Mouse (Mus musculus): Measurements from ENCODE around the gene Chd1.
"Not testable (repeated sequence)": the region's sequence is repeated elsewhere in the genome, so short reads cannot be mapped to it uniquely, and the experiment has no call there.

Gene Chd1

DNA sequence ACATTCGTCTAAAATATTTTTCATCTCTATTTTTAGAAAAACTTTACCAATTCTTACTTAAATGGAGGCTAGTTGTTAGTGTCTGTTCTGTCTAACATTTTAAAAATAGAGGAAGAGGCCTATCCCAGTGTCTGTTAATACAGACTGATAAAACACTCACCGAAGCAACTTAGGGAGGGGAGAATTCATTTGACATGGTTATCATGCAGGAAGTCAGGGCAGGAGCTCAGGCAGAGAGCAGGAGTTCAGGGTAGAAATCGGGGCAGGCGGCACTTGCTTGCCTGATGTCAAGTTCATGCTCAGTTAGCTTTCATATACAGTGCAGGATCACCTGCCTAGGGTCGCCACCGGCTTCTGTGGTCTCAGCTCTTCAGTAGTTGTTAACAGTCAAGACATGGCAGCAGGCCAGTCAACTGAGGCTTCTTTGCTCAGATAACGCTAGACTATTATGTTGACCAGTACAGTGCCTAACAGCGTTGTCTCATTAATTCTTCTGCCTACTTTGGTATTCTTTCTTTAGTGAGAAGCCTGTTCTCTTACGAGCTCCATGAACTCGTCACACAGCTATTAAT is 32.7 kb downstream of the Chd1 start:
- no peak for DNase-seq (ENCODE audit: low read depth, low spot score)

DNA sequence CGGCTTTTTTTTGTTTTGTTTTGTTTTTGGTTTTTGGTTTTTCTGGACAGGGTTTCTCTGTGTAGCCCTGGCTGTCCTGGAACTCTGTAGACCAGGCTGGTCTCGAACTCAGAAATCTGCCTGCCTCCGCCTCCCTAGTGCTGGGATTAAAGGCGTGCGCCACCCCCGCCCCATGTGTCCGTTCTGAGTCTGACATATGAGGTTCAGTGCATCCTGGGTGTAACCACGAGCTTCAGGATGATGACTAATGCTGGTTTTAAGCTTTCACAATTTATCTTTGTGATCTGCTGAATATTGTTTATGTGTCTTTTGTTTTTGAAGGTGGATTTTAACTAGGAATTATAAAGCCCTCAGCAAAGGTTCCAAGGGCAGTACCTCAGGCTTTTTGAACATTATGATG is 37.1 kb downstream of the Chd1 start:
- DNase-seq (ENCODE audit: low read depth, low spot score), result no peak

DNA sequence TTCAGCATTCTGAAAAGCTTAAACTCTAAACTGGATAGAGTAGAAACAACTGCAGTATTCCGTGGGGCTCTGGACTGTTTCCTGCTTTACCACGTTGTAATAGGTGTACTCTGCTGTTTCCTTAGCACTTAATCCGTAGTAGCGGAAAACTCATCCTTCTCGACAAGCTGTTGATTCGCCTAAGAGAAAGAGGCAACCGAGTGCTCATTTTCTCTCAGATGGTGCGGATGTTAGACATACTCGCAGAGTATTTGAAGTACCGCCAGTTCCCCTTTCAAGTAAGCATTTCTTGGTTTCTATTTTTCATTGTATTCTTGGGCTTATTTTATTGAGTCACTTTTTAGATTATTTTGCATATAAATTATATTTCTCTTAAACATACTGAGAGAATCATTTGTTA is 38.2 kb downstream of the Chd1 start:
- DNase-seq (ENCODE audit: low read depth, low spot score), result no peak

DNA sequence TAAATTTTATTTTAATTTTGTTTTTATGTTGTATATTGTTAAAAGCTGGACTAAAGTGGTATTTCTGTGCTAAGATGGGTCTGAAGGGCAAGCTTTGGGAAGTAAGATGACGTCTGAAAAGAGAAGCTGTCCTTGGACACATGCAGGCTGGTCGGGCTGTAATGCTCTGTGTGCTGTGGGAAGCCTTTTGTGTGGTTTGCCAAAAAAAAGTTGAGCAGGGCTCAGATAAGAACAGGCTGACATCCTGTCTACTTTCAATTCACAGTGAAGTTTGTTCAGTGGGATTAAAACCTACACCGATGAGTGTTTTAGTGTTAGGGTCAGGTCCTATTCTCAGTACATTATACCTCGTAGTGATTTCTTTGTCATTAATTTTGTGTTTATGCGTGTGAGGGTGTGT is 38.6 kb downstream of the Chd1 start:
- no peak for DNase-seq (ENCODE audit: low read depth, low spot score)

DNA sequence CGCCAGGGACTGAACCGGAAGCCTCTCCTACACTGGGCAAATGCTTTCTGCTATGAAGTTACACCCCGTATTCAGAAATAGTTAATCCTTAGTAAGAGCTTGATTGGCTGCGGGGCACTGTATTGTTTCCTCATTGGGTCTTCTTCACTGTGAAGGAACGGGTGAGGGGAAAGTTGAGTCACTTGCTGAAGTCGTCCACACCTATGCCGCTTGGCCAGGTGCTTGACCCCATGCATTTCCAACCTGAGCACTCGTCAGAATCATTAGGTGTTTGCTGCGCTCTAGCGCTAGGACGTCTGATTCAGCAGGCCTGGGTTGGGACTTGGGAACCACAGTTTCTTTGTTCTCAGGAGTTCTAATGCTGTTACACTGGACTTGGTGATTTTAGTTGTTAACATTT is 41.9 kb downstream of the Chd1 start:
- DNase-seq (ENCODE audit: low read depth, low spot score), result no peak

DNA sequence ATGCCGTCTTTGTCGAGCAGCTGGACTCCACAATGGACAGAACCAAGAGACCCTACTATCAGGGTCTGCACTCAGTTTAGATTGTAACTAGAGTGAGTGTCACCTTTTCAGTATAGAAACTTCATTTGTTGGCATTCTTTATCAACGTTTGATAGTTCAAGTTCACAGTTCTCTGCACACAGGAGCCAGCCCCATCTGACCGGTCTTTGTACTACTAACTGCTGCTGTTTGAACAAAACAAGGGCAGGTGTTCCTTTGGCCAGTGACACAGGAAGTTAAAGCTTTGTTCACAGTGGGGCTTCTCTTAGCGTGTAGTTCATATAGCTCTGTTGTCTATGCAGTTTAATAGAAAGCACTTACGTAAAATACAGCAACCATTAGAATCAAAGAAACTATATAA is 43.3 kb downstream of the Chd1 start:
- DNase-seq (ENCODE audit: low read depth, low spot score), result no peak

DNA sequence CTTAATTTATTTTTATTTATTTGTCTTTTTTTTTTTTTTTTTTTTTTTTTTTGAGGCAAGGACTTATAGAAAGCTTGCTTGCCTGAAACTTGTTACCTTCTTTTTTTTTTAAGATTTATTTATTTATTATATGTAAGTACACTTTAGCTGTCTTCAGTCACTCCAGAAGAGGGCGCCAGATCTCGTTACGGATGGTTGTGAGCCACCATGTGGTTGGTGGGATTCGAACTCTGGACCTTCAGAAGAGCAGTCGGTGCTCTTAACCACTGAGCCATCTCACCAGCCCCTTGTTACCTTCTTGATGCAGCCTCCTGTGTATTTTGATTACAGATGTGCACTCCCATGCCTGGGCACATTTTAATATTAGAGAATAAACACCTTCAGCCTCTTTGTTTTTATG is 46.5 kb downstream of the Chd1 start:
- DNase-seq (ENCODE audit: low read depth, low spot score), result not testable (repeated sequence)

DNA sequence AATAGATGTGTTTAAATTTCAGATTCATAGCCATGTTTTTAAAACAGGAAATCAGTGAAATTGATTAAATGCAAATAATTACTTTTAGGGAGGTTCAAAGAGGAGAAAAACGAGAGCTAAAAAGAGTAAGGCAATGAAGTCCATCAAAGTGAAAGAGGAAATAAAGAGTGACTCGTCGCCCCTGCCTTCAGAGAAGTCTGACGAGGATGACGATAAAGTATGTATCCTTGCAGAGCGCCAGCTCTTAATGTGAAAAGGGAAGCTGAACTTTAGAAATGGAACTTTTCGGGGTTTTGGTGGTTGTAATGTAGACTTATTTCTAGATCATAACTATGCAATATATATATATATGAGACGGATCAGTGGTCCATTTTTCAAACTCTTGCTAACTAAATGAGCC is 56.4 kb downstream of the Chd1 start:
- no peak for DNase-seq (ENCODE audit: low read depth, low spot score)

DNA sequence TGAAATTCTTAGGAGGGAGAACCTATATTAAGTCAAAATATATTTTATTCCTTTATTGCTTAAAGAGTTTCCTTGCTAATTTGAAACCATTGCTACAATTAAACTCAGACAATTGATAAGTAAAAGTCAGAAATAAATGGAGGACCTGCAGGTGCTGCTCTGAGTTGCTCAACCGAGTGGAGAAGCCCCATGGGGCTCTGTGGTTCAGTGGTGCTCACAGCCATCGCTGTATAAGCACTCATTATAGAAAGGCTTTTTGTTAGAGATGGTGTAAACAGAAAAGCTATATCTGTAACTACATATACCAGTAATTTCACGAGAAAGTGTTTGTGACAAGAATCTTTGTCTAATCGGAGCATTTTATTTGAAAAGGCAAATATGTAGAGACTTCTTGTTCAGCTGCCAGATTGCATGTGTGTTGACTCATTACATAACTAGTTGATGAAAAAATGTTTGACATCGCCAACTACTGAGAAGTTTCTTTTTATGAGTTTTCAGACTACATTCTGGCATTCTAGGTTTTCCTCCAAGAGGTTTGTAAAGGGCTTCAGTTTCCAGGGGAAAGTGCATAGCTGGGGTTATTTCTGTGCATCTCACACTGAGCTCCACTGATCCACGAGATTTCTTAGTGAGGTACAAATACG is 64.4 kb downstream of the Chd1 start:
- DNase-seq (ENCODE audit: low read depth, low spot score), result no peak

DNA sequence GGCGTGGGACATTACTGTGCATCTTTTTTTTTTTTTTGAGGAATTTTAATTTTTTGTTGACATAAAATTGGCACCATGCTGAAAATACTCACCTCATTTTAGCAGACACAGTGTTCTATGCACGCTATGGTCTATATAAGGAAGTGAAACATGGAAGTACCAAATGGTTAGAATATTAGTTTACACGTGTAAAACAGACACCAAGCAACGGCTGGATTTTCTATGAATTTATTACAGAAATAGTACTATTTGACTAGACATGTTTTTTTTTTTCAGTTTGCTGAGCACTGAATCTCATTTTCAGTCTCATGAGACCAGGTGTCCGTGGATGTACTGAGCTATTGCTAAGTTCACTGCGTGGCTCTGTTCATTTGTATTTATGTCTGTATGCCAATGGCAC is 69.2 kb downstream of the Chd1 start:
- DNase-seq (ENCODE audit: low read depth, low spot score), result no peak

DNA sequence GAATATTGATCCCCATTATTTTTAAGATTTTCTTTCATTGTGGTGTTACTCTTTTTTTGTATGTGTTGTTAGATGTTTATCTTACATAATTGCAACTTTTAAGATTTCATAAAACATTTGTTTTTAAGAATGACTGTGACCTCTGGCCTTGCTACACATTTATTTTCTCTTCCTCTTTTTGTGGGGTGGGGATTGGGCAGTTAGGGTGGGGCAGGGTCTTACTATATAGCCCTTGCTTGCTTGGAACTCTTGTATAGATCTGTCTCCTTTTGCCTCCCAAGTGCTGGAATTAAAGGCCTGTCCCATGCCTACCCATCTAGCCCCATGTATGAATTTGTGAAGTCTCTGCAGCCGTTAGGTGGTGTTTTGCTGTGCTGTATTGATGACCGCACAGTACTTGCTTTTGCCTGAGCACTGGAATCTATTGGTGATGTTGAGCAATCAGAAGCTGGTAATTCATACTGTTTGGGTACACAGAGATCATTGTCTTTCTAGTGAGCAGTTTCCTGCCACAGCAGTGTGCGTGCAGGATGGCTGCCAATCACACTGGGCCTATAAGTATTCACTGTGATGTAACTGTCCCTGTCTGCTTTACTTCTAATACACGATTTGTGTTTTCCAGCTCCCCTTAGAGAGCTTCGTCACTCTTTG is 69.9 kb downstream of the Chd1 start:
- no peak for DNase-seq (ENCODE audit: low read depth, low spot score)

DNA sequence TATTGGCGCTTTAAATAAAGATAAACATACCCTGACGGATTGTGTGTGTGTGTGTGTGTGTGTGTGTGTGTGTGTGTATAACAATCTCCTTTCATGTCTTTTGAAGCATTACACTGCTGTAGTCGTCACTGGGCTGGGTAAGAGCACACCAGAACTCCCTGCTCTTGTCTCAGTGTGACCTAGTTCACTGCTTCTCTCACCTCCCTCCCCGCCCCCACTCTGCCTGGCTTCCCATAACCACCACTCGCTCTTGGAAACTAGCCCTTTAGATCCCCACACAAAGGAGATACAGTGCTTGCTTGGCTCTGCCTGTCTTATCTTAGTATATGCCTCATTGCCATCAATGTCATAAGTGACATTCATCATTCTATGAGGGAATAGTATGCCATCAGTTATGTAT is 71.6 kb downstream of the Chd1 start:
- DNase-seq (ENCODE audit: low read depth, low spot score), result no peak

DNA sequence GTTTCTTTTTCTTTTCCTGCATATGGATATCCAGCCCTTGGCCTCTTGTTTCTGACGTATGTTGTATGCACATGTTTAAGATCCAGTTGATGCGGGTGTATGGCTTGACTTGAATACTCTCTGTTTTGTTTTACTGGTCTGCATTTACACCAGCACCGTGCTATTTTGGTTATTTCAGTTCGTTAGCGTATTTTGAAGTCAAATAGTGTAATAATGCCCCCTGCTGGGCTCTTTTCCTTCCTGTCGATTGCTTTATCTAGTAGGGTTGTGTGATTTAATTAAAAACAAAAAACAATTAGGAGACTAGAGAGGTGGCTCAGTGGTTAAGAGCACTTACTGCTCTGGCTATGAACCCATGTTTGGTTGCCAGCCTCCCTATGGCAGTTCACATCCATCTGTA is 73.2 kb downstream of the Chd1 start:
- DNase-seq (ENCODE audit: low read depth, low spot score), result no peak

DNA sequence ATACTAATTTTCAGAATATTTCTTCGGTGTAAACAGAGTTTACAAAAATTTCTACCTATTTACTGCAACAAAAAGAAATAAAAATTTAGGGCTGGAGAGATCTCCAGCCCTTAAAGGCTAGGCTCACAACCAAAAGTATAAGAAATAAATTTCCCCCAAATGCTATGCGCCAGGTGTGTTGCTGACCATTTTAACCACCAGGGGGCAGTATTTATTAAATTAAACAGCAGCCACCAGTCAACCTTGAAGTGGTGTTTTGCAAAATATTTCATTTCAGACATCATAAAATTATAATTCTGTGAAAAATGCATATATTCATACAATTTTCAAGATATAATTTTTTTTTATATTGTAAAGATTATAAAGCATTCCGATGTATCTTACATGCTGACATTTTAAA is 82.3 kb downstream of the Chd1 start:
- no peak for DNase-seq (ENCODE audit: low read depth, low spot score)

DNA sequence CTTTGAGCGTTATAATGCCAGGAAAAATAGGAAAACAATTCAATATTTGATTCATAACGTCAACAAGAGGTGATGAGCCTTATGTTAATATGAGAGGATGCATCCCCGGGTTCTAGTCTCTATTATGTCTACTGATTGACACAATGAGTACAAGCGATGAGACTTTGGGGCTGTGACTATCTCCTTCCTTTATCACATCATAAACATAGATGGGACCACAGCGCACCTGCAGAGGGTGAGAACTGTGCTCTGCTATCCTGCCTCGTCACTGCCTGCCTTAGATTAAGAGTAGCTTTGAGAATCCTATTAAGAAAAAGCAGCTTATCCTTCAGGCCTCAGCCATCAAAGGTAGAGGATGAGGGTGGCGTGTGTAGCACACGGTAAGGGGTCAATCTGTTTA is 85.9 kb downstream of the Chd1 start:
- no peak for DNase-seq (ENCODE audit: low read depth, low spot score)

DNA sequence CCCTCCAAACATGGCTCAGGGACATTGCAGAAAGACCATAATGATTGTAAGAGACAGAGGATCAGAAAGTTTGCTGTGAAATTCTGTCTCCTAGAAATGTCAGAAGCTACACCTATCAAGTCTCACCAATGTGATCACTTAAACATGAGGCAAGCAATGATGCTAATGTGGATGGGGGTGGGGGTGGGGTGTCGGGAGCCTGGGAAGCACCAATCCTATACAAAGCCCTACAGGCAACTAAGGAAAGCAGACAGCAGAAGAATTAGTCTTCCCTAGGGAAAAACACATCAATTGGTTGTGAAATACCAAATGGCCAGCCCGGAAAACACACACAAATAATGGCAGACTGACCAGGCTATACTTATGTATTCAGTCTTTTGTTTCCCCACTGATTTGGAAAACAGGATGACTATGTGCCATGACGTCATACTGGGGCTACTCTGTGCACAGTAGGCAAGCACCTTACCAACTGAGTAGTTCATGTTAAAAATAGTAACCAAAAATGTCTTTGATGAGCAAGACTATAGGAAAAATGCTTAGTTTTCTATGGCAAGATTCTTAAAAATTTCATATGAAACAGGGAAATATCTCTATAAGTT is 94.5 kb downstream of the Chd1 start:
- no peak for DNase-seq (ENCODE audit: low read depth, low spot score)

DNA sequence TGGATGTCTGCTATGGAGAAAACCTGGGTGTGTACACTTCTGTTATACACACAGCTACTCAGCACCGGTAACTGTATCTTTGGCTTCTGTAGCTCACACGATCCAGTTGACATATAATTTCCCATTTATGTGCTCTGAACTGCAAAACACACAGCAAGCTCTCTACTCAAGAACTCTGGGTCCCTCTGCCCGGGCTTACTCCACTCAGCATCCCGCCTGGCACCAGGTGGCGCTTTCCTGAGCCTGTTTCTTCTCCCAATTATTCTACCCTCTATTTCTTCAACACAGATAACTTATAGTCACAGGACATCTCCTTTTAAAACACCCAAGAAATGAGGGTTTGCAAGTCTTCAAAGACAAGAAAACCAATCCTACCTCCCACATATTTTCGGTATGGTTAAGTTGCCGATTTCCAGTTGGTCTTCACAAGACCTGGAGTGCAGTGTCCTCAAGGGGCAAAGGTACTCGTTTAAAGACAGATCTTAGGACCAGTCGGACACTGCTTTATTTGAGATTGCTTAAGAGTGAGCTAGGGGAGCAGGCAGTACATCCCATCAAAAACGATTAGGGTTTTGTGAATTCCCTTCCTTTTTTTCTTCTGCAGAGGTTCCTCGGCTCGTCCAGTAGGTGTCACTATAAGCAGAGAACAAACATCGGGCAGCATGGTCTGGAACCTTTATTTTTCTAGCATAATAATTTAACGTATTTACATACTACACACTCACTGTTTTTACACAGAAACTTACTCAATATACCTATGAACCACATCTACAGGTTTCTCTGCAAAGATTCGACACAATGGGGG is 99.4 kb downstream of the Chd1 start:
- DNase-seq (ENCODE audit: low read depth, low spot score), result no peak

DNA sequence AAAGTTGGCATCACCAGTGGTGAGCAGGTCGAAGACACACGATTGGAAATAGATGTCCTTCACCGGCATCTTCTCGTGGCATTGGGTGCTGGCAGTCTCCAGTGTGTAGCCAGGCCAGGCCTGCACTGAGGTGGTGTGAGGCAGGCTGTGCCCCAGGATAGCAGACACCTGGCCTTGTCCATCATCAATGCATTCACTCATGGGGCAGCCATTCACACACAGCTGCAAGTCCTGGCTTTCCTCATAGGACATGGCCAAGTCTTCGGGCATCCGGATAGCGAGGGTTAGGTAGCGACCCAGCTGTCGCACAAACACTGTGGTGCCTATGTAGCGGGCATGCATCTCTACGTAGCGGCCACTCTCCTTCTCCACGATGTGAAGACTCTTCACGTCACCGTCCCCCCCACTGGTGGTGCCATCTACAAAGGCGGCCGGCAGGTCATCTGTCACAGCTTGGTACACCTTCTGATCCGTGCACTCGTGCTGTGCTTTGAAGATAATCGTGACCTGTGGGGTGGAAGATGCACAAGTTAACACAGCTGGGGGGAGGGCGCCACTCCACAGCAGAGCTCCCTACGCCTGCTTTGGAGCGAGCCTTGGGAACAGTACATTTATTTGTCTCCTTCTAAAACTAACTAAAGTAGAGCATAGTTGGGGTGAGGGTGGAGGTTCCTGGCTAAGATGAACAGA is 102.7 kb downstream of the Chd1 start:
- no peak for DNase-seq (ENCODE audit: low read depth, low spot score)

DNA sequence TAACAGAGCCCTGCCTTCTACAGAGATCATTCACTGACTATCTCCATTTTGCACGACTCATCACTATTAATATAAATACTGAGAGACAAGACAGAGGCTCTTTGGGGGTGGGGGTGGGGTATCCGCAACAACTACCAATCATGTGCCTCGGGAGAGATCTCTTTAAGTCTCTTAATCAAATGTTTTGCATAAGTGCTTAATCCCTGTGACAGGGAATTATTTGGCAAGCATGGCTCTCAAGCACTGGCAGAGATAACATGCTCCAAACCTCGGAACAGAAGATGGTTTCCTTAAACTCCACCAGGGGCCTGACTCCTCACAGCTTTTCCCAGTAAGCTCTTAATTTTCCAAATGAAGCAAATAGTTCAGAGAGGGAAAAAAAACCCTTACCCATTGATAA is 103.2 kb downstream of the Chd1 start:
- DNase-seq (ENCODE audit: low read depth, low spot score), result no peak

DNA sequence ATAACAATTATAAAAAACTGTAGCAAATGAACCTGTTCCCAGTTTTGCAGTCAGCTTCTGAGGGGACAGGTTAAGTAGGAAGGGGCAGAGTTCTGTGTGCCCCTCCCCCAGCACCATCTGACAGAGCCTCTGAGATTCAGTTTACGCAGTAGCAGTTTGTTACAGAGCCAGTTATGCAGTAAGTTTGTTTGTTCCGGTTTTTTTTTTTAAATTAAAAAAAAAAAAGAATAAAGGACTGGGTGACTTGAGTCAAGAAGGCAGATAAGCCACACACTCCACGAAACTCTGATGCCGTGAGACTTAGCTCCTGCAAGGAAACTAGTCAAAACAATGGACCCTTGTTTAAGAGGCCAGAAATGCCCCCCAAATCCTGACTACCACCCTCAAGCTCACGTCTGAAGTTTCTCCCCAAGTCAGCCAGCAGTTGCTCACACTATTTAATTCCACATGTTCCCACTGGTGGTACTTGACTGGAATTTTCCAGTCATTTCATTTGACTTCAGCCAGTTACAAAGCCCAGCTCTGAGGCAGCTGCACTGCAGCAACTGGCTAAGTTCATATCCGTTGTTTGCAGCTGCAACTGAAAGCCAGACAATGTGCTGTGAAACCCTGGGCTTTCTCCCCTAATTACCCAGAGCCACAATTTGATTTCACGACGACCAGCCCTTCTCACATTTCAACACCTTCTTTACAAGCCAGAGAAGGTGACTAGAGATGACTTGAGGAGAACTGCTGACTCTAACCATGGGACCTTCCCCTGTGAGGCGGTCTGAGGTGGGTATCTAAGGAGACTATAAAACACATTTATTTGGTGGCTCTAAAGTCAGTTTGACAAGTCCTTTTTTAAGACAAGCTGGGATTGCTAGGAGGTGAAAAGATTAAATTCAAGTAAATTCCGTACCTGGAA is 104.0 kb downstream of the Chd1 start:
- DNase-seq (ENCODE audit: low read depth, low spot score), result no peak

DNA sequence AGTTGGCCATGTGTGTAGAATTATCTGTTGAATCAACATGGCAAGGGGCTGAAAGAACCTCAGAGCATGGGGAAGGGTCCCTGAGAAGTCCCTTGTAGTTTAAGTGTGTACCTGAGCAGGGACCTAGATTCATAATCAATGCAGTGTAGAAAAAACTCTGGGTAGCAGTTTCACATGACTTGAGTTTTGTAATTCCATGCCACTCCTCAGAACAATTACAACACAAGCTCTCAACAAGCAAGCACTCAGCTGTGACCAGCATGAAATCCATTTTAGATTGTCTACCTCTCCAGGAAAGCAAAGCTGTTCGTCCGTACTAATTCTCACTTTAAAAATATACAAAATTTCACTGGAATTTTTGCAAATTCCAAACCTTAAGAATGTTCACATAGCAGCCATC is 105.2 kb downstream of the Chd1 start:
- no peak for DNase-seq (ENCODE audit: low read depth, low spot score)

All from brain, embryonic 18.5 days (tissue).